Mouse (Mus musculus): Measurements from ENCODE around the gene Lrrc73.

GRCm38 (mm10) chr17:46247512-46248188, 5.7 kb upstream of the Lrrc73 start, which contains the start of the genes Polr1c and Yipf3:
- TF ChIP-seq CTCF (IDR thresholded peaks at IDR 0.05; ENCODE audit: borderline replicate concordance, control insufficient read depth, extremely low read depth, insufficient read depth, low read length, poor library complexity) (no peak), POLR2A (IDR thresholded peaks at IDR 0.05; ENCODE audit: control insufficient read depth, extremely low read depth, insufficient read depth, low read length, poor library complexity) (peak; percentile 78)

All from thymus, adult 2 months (tissue).